Mouse (Mus musculus) cerebellum, adult (tissue): ENCODE results near the gene Myzap.

ENCODE experiments used
- ATAC-seq: cut with Nextera tagmentation; 2 replicates; pipeline ENCODE4 v1.9.2; 2017; ENCODE audit warnings: mild to moderate bottlenecking, moderate library complexity, mixed read lengths; ENCODE audit not compliant: insufficient number of reproducible peaks, low FRiP score, low TSS enrichment

Gene Myzap

DNA sequence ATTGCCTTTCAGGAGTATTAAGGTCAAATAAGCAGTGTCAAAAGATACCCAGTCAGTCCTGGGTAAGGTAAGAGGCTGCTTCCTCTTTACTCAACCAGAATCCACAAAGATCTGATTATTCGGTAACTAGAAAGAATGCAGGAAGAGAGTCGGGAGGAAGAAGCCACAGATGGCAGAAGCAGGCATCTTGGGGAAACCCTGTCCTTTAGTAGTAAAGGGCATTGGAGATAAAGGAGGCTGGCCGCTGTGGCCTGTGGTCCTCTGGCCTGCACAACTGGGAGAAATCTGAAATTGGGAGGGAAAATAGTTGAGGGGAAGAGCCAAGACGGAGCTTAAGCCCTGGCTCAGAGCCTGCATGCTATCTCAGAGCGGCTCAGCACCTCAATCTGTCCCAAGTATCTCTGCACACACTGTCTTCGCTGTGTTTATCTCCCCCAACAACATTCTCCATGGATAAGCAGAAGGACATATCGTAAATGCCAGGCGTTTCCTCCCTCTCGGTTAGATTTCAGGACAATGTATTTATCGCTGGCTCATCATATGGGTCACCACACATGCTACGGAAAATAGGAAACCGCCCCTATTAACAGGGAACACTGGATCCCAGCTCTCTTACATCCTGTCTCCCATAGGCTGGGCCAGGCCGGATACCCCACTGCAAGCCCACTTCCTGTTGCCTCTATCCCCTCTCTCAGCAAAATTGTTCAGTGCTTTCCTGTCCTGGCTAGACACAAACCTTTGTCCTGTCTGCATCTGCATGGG lies 14.3 kb upstream of the Myzap start:
- ATAC-seq = no peak

DNA sequence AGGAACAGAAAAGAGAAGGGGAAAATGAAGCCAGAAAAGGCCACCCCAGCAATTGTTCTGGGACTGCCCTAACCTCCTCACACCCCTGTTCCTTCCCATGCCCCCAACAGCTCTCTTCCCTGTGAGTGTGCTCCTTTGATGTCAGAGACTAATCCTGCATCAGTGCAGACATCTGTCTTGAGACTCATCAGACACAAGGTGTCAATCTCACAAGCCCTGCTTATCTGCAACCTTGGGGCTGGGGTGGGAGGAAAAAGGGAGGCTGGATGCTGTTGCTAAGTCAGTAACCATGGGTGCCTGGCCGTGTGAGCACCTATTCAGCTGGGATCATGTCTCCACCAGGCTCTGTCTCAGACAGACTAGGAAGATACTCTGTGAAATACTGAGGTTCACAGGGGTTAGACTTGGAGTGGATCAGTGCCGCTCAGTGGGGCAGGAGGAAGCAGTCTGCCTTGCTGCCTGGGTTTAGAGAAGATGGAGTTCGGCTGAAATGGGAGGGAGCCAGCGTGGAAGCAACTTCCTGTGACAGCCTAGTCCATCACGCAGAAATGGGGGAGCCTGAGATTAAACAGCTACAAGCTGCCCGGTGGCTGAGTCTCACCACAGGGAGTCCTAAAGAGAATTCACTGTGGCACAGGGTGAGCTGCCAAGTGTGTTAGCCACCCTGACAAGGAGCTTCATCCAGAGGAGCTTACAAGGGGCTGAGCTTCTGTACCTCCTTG lies 12.9 kb upstream of the Myzap start:
- ATAC-seq = no peak

DNA sequence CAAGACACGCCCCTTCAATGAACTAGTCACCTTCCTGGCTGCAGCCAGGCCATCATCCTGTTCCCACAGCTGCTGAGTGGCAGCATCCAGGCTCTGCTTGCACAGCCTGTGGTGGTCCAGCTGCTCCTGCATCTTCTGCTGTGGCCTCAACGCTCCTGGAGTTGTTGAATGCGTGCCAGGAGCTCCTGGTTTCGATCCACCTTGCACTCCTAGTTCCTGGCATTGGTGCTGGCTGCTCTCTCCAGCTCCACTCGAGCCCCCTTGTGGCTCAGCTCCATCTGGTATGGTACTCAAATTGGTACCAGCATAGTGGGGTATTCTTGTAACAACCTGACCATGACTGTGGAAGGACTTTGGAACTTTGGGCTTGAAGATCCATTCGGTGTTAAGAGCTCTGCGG lies 7.7 kb upstream of the Myzap start:
- no peak for ATAC-seq

GRCm38 (mm10) chr9:71596888-71597287 lies 4.7 kb upstream of the Myzap start:
- no peak for ATAC-seq

GRCm38 (mm10) chr9:71592577-71593285 lies 571 bp upstream of the Myzap start:
- no peak for ATAC-seq

GRCm38 (mm10) chr9:71591106-71591505 lies 1.1 kb downstream of the Myzap start:
- no peak for ATAC-seq

GRCm38 (mm10) chr9:71589771-71590170 lies 2.4 kb downstream of the Myzap start:
- no peak for ATAC-seq

DNA sequence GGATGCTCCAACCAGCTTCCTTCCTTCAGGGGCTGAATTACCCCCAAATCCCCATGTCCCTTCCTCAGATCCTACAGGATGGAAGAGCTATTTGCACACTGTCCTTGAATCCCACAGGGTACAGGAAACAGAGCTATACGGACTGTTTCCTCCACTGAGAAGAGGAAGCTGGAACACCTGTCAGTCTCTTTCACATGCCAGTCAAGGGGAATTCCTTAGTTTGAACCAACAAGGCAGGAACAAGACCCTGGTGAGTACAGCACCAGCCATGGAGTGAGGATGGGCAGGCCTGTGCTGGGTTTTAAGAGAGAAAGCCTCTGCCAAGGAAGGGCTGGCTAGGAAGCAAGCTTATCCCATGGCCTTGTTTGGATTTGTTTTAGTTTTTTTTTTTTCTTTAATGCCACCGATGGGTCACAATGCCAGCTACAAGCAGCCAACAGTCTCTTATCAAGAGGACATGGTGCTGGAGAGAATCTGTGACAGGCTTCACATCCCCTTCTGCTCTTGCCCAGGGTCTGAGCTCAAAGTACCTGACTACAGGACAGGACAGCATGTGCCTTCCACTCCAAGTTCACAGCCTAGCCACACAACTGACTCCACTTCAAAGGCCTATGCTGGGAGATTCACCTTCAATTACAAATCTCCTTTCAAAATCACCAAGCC lies 3.1 kb downstream of the Myzap start:
- no peak for ATAC-seq

DNA sequence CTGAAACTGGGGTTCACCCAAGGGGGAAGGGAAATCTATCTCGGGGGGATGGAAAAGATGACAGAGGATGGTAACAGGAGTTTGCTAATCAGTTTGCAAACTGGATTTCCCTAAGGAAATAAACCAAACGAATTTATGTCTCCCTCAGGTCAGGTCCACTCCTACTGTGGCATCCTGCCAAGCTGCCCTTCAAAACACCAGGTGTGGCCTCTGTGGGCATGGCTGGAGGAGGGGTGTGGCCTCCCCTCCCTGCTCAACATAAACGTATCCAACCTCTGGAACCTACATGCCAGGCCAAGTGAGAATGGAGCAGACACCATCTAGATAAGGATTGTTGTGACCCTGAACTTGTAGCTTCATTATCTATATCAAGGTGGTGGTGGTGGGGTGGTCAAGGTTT lies 5.8 kb downstream of the Myzap start:
- ATAC-seq = no peak

DNA sequence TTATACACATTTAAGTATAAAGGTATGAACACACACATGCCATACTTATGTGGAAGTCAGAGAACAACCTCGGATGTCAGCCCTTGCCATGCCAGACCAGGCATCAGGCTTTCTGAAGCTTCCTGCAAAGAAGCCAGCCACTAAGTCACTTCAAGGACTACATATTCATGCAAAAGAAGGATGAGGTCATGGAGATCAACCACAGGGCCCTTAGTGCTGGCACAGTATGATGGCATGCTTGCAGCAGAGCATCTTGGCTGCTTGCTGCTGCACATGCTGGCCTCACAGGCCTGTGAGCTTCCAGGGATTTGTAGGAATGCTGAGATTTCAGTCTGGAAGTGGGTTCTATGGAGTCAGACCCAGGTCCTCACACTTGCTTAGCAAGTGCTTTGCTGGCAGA lies 9.4 kb downstream of the Myzap start:
- ATAC-seq = no peak

- ATAC-seq = no peak
These were observed 13.1 kb downstream of the Myzap start for GRCm38 (mm10) chr9:71578896-71579564.

DNA sequence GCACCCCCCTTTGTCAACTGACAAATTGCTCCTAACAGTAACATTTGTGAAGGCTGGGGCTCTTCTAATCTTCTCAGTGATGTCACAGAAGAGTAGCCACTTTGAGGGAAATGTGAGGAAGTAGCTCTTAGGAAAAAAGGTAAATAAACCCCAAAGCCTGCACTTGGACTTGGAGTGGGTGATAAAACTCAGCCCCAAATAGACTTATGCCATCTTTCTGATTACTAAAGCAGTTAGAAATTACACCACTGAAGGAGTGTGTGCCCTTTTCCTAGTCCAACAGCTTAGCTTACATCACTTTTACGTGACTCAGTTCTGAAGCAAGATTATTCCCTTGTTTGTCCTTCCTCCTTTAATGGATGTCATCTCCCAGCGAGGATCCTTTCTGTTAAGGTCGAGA lies 17.7 kb downstream of the Myzap start:
- no peak for ATAC-seq

DNA sequence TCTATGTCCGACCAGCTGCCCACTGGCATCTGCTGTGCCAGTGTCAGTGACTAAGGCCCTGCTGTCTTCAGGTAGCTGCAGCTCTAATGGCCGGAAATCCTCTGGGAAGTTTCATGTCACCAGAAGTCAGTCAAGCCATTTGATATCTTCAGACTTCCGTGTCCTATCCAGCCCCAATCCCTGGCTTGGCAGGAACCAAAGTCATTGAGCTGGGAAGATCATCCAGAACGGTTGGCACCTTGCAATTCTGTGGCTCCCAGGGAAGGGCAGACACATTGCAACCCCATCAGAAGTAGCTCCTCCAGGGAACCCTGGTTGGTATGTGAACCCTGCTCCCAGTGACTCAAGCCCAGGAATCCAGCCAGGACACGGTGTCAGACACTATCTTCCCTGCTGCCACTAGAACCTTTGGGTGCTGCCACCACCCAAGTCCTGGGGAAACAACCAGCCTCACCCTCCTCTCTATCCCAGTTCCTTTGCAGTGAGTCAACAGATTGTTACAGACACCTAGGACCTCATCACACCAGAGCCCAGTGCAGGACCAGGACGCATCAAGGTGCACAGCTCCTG lies 18.3 kb downstream of the Myzap start:
- ATAC-seq = no peak

- no peak for ATAC-seq
These were observed 21.0 kb downstream of the Myzap start for GRCm38 (mm10) chr9:71571150-71571633.

- ATAC-seq = no peak
These were observed 22.0 kb downstream of the Myzap start for GRCm38 (mm10) chr9:71570170-71570569.

DNA sequence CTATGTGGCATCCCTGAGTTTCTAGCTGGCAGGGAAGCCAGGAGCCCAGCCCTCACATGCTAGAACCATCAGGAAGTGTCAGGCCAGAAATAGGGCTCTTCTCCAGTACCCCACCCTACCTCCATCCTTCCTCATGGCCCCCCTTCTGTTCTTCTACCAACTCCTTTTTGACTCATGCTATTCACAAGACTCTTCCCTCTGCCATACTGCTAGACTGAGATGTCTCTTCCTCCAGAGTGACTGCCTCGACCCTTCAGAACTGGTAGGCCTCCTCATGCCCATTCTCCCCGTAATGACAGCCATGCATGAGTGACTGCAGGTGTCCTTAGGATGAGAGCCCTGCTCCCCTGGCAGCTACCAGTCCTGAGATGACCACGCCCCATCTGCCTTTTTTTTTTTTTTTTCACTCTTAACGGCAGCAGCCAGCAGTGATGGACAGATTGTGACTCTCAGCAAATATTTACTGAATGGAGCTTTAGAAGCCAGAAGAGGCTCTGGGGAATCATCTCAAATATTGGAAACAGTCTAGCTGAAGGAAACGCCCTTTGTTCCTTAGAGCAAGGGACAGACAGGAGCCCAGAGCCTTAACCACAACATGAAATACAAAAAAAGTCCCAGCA lies 23.7 kb downstream of the Myzap start:
- ATAC-seq = no peak

GRCm38 (mm10) chr9:71567391-71567790 lies 24.8 kb downstream of the Myzap start:
- no peak for ATAC-seq

- no peak for ATAC-seq
These were observed 25.4 kb downstream of the Myzap start for GRCm38 (mm10) chr9:71566763-71567162.

GRCm38 (mm10) chr9:71557737-71558136 lies 34.4 kb downstream of the Myzap start:
- no peak for ATAC-seq
